Comparison of ENCODE assay signal across 18 mouse cellular contexts in genomic region chr1:153990651-153991435, GRCm38 (mm10).
DNase-seq lines count a peak whose midpoint lies in the region; ATAC-seq and TF ChIP-seq lines count a peak whose summit lies in the region.
"Had no signal": no experiment of that assay in that cellular context is flagged by ENCODE, and none has a peak within 500 bp of the region (broad histone marks: within the 10 kb centered on the region; RNA-seq: fewer than 3 reads in every experiment).

No protein-coding gene starts in this region.

- no peak for TF ChIP-seq EP300 in stomach, postnatal 0 days (optimal IDR thresholded peaks at IDR 0.05)

- TF ChIP-seq POLR2A in lung, adult 2 months (IDR thresholded peaks at IDR 0.05; ENCODE audit: borderline replicate concordance, extremely low read depth, low read depth, low read length): no peak

- TF ChIP-seq CTCF in gastrocnemius, adult 2 months (IDR thresholded peaks at IDR 0.05): no peak
- no peak for TF ChIP-seq CTCF in lung, adult 2 months (IDR thresholded peaks at IDR 0.05; ENCODE audit: insufficient read depth, low read length)
- TF ChIP-seq CTCF in stomach, postnatal 0 days (IDR thresholded peaks at IDR 0.05; ENCODE audit: low read depth): no peak

- intact Hi-C loops in gastrocnemius, adult 2 months (cut with DNase I): no loop called here

- H3K27me3 ChIP-seq in stomach, postnatal 0 days (ENCODE audit: control insufficient read depth, insufficient read depth, low read length): no peaks in the 10 kb centered on the region
- H3K27me3 ChIP-seq: limb, embryonic 15.5 days; midbrain, embryonic 13.5 days; neural tube, embryonic 13.5 days had no signal

- H3K4me3 ChIP-seq in gastrocnemius, adult 2 months: no peak overlapping the region
- no peak overlapping the region for H3K4me3 ChIP-seq in lung, adult 2 months (replicated peaks; ENCODE audit: extremely low read depth, low read depth, low read length)
- H3K4me3 ChIP-seq in stomach, postnatal 0 days (ENCODE audit: low read depth, low read length): no peak overlapping the region
- H3K4me3 ChIP-seq: heart, embryonic 10.5 days; layer of hippocampus, adult 2 months; limb, embryonic 15.5 days; midbrain, embryonic 13.5 days; neural tube, embryonic 13.5 days had no signal

- no peaks in the 10 kb centered on the region for H3K9me3 ChIP-seq in stomach, postnatal 0 days (ENCODE audit: control insufficient read depth, low read length)
- H3K9me3 ChIP-seq: heart, embryonic 10.5 days; limb, embryonic 15.5 days; midbrain, embryonic 13.5 days had no signal

- H3K4me1 ChIP-seq in lung, adult 2 months (ENCODE audit: control insufficient read depth, insufficient read depth, low read length): no peaks in the 10 kb centered on the region
- H3K4me1 ChIP-seq in stomach, postnatal 0 days (replicated peaks; ENCODE audit: control insufficient read depth, insufficient read depth): no peaks in the 10 kb centered on the region
- H3K4me1 ChIP-seq: heart, embryonic 10.5 days; limb, embryonic 15.5 days; midbrain, embryonic 13.5 days; neural tube, embryonic 13.5 days had no signal

- no peaks in the 10 kb centered on the region for H3K36me3 ChIP-seq in stomach, postnatal 0 days (ENCODE audit: control insufficient read depth, insufficient read depth, low read length)
- H3K36me3 ChIP-seq: G1E; heart, embryonic 10.5 days; limb, embryonic 15.5 days; midbrain, embryonic 13.5 days; neural tube, embryonic 13.5 days had no signal

- WGBS in lung, adult 2 months: 88% methylated on average over 11 of the region's 11 CpGs
- 84% methylated on average over 11 of the region's 11 CpGs for WGBS in stomach, postnatal 0 days

- peak; percentile 59 for DNase-seq in gastrocnemius, adult 2 months
- DNase-seq in gastrocnemius, postnatal 10 days: no peak
- peak; percentile 40 for DNase-seq in lung, postnatal 36 days
- DNase-seq in lung, adult 2 months: no peak
- peak; percentile 48 for DNase-seq in adrenal gland, postnatal 14 days
- no peak for DNase-seq in neural tube, embryonic 10.5 days (ENCODE audit: extremely low spot score, low spot score)
- no peak for DNase-seq in stomach, postnatal 0 days (ENCODE audit: low spot score)
- DNase-seq: cerebellum, adult 8-10 months; kidney, adult 2 months; kidney, postnatal 14 days; spleen, adult 18-20 months had no signal

- no peak overlapping the region for H3K9ac ChIP-seq in stomach, postnatal 0 days (ENCODE audit: low read length)
- H3K9ac ChIP-seq: limb, embryonic 15.5 days; midbrain, embryonic 13.5 days; neural tube, embryonic 13.5 days had no signal

- H3K27ac ChIP-seq in gastrocnemius, adult 2 months: peak overlapping the region; percentile 62
- no peak overlapping the region for H3K27ac ChIP-seq in stomach, postnatal 0 days (replicated peaks)
- H3K27ac ChIP-seq: heart, embryonic 10.5 days; layer of hippocampus, adult 2 months; limb, embryonic 15.5 days; midbrain, embryonic 13.5 days; neural tube, embryonic 13.5 days had no signal

- H3K4me2 ChIP-seq in stomach, postnatal 0 days (replicated peaks; ENCODE audit: low read depth): no peak overlapping the region
- H3K4me2 ChIP-seq: limb, embryonic 15.5 days; midbrain, embryonic 13.5 days; neural tube, embryonic 13.5 days had no signal

- ATAC-seq in stomach, postnatal 0 days (ENCODE audit: low FRiP score, low TSS enrichment): no peak
- ATAC-seq: inflammation-experienced regulatory T-cells, adult 6 months; midbrain, embryonic 13.5 days had no signal

Comparison
In these comparisons a context has a peak if more than half of its experiments do, and no peak if none do; other contexts are left out.
1. DNase-seq: peak in gastrocnemius, adult 2 months (single experiment), lung, postnatal 36 days (single experiment) and adrenal gland, postnatal 14 days (single experiment); none in gastrocnemius, postnatal 10 days (single experiment), lung, adult 2 months (single experiment), neural tube, embryonic 10.5 days (single experiment) and stomach, postnatal 0 days (single experiment).